Comparison of ENCODE assay signal across 8 mouse cellular contexts in genomic region chr8:106338741-106339209, GRCm38 (mm10). TPM values are rescaled to one million over a fixed set of nuclear protein-coding genes. Genes with fewer than 3 reads are reported as not detected.
DNase-seq lines count a peak whose midpoint lies in the region; ATAC-seq and TF ChIP-seq lines count a peak whose summit lies in the region.

No protein-coding gene starts in this region.

- no peaks in the 10 kb centered on the region for H3K36me3 ChIP-seq in lung, postnatal 0 days (ENCODE audit: insufficient read depth, low read length)

- no peak for TF ChIP-seq CTCF in gastrocnemius, adult 2 months (IDR thresholded peaks at IDR 0.05)
- TF ChIP-seq CTCF in lung, postnatal 0 days (IDR thresholded peaks at IDR 0.05) = no peak

- H3K4me1 ChIP-seq in lung, postnatal 0 days (ENCODE audit: insufficient read depth, low read depth, low read length) = no peaks in the 10 kb centered on the region

- peaks cover 26% of the 10 kb centered on the region for H3K27me3 ChIP-seq in lung, postnatal 0 days (replicated peaks; ENCODE audit: insufficient read depth, low read length)

- DNase-seq in gastrocnemius, adult 2 months = no peak
- no peak for DNase-seq in gastrocnemius, postnatal 4 days (ENCODE audit: low spot score in 2 of 2)
- peak; percentile 19 to 26 for DNase-seq in heart, postnatal 10 days
- DNase-seq in lung, postnatal 0 days (ENCODE audit: low spot score) = peak; percentile 23
- peak; percentile 46 for DNase-seq in skeletal muscle tissue, adult 2 months (ENCODE audit: low read depth, low spot score)
- no peak for DNase-seq in urinary bladder, postnatal 4 days (ENCODE audit: low spot score in 2 of 2)
- no peak for DNase-seq in right cerebral cortex, adult 2 months (ENCODE audit: low spot score in 2 of 2)

- peak overlapping the region; percentile 82 for H3K4me3 ChIP-seq in gastrocnemius, adult 2 months
- H3K4me3 ChIP-seq in lung, postnatal 0 days (ENCODE audit: low read depth, low read length) = peak overlapping the region; percentile 50; the same call in 1 of the 2 replicates

- no peaks in the 10 kb centered on the region for H3K9me3 ChIP-seq in lung, postnatal 0 days (ENCODE audit: low read length)

- ATAC-seq in common myeloid progenitor, adult 5-6 weeks (replicated peaks; ENCODE audit: low read depth, poor library complexity, severe bottlenecking) = peak; percentile 24; the same call in 1 of the 2 replicates
- no peak for ATAC-seq in lung, postnatal 0 days

- H3K27ac ChIP-seq in gastrocnemius, adult 2 months = peak overlapping the region; percentile 73
- H3K27ac ChIP-seq in lung, postnatal 0 days (ENCODE audit: low read length) = no peak overlapping the region

- no peak for TF ChIP-seq EP300 in lung, postnatal 0 days (IDR thresholded peaks at IDR 0.05)

- 23% methylated on average over 8 of the region's 8 CpGs for WGBS in lung, postnatal 0 days

- H3K4me2 ChIP-seq in lung, postnatal 0 days (replicated peaks; ENCODE audit: low read depth, low read length) = peak overlapping the region; percentile 61

- intact Hi-C loops in gastrocnemius, adult 2 months (cut with DNase I) = loop anchor here (5.0 kb wide), 1 partner anchor 64 kb away; no protein-coding TSS in a partner anchor
- intact Hi-C loops in heart, postnatal 10 days (cut with DNase I) = no loop called here

- no peak overlapping the region for H3K9ac ChIP-seq in lung, postnatal 0 days (replicated peaks; ENCODE audit: low read depth)

RNA-seq across cellular contexts. Expression of gene Smpd3, which starts 1.0 kb away (rescaled TPM):
- total RNA-seq in gastrocnemius, adult 2 months (2021) = 1 to 10 TPM in 1 of 2 experiments, under 1 TPM in 1; 0.79 to 1.9 TPM
- 1 to 10 TPM; 1.3 to 2.0 TPM for total RNA-seq in gastrocnemius, postnatal 4 days (2021)
- total RNA-seq in common myeloid progenitor, adult 5-6 weeks (2017) = 0.14 and 0.92 TPM in 2 replicates
- 1 to 10 TPM; 4.8 to 5.0 TPM for total RNA-seq in heart, postnatal 10 days (2021)
- 1.5 and 1.7 TPM in 2 replicates for polyA plus RNA-seq in lung, postnatal 0 days (2015; fragmentation: Nextera tagmentation; extraction: Ambion mirVana)

Comparison
In these comparisons a context has a peak if more than half of its experiments do, and no peak if none do; other contexts are left out.
1. DNase-seq: peak in heart, postnatal 10 days (2 of 2), lung, postnatal 0 days (single experiment) and skeletal muscle tissue, adult 2 months (single experiment); none in gastrocnemius, adult 2 months (single experiment), gastrocnemius, postnatal 4 days (0 of 2), urinary bladder, postnatal 4 days (0 of 2) and right cerebral cortex, adult 2 months (0 of 2).